Mouse (Mus musculus) lung, adult 10 weeks (tissue): Measurements from ENCODE around the gene Olfr398. TPM values are rescaled to one million over a fixed set of nuclear protein-coding genes. Genes with fewer than 3 reads are reported as not detected.

Experiments
- polyA plus RNA-seq: library from polyadenylated mRNA; stranded (reverse); fragments of 350-450 nt; fragmentation: Illumina TruSeq; extraction: RNeasy Lipid Tissue Mini Kit (QIAGEN cat#74804); gene quantifications from one replicate; pipeline ENCODE4 v1.2.3, GENCODE M21; 2014; ENCODE audit warnings: low read depth, low replicate concordance; ENCODE audit not compliant: insufficient read depth

Olfr398 gene
- polyA plus RNA-seq, result not detected

DNA sequence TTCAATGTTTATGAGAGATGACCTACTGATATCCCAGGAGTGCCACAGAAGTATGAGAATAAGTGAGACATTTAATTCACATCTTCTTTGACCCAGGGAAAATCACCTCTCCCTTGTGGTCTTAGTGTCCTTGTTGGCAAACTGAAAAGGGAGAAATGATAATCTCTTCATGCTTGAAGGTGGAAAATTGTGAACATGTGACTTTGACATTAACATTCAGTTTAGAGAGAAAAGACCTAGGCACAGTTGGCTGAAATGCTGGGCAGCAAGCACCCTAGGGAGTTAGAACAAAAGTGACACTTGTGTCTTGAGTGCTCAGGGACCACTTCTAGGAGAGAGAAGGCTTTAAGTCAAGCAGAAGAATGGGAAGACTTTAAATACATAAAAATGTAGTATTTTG is at the start of gene Olfr398:
Gene Olfr398 (minus strand): TSS at position 101 of the 400 bp plus-strand sequence.

GRCm38 (mm10) chr11:73960517-73960916 is 29.7 kb downstream of the Olfr398 start, which contains the start of gene Olfr397:
TSS of gene Olfr397 (plus strand) at chr11:73960817.

DNA sequence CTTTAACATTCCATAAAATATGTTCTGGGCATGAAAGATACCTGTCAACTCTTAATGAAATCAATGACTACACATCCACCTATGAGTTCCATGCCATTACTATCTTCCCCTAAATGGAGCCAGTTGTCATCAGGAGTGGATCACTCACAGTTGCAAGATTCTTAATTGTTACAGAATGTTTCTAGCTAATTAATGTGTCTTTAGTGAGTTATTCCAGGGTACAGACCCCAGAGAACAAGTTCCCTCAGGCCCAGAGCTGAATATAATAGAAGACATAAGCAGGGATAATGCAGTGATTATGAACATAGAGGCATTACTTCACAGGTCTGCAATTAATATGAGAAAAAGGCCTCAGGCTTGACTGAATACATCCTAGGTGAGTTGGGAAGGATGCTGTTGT is 53.8 kb downstream of the Olfr398 start, which contains the start of gene Olfr23:
Gene Olfr23 (plus strand): TSS at position 301 of the 400 bp plus-strand sequence.

Other genes starting within 250 kb of the Olfr398 start
- not detected for gene Olfr389, start 209.7 kb downstream of the Olfr398 start, polyA plus RNA-seq
- gene Olfr390, start 207.4 kb downstream of the Olfr398 start, polyA plus RNA-seq, result not detected
- not detected for gene Olfr391-ps, start 187.4 kb downstream of the Olfr398 start, polyA plus RNA-seq
- not detected for gene Olfr392, start 173.4 kb downstream of the Olfr398 start, polyA plus RNA-seq
- not detected for gene Olfr393, start 139.0 kb downstream of the Olfr398 start, polyA plus RNA-seq
- not detected for gene Olfr394, start 99.6 kb downstream of the Olfr398 start, polyA plus RNA-seq
- not detected for gene Olfr395, start 81.1 kb downstream of the Olfr398 start, polyA plus RNA-seq
- gene Olfr23, start 53.7 kb downstream of the Olfr398 start, polyA plus RNA-seq, result not detected
- gene Olfr397, start 29.6 kb downstream of the Olfr398 start, polyA plus RNA-seq, result not detected
- not detected for gene Olfr139, start 66.1 kb upstream of the Olfr398 start, polyA plus RNA-seq
- gene Olfr399, start 66.2 kb upstream of the Olfr398 start, polyA plus RNA-seq, result not detected
- gene Zfp616, start 79.5 kb upstream of the Olfr398 start, polyA plus RNA-seq, result not detected
- not detected for gene Olfr401, start 123.3 kb upstream of the Olfr398 start, polyA plus RNA-seq
- gene Olfr402, start 163.1 kb upstream of the Olfr398 start, polyA plus RNA-seq, result not detected
- not detected for gene Olfr403, start 195.8 kb upstream of the Olfr398 start, polyA plus RNA-seq
- not detected for gene Olfr43, start 221.0 kb upstream of the Olfr398 start, polyA plus RNA-seq